Mouse (Mus musculus): Measurements from ENCODE around the gene Glt6d1. TPM values are rescaled to one million over a fixed set of nuclear protein-coding genes. Genes with fewer than 3 reads are reported as not detected.

The Glt6d1 gene
- total RNA-seq, 2 experiments from 2014 or later: not detected

DNA sequence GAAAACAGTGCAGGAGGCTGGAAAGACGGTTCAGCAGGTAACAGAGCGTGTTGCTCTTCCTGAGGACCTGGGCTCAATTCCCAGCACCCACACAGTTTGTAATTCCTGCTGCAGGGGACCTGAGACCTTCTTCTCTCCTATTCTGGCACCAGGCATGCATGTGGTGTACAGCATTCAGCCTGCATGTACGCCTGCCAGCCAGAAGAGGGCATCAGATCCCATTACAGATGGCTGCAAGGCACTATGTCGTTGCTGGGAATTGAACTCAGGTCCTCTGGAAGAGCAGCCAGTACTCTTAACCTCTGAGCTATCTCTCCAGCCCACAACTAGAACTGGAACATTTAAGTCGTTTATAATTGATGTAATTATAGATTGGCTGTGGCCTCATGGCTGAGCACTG, 2.3 kb downstream of the Glt6d1 start:
- intact Hi-C loops (cut with DNase I; ENCODE audit: low total_unique reads): no loop called here
- no peak for DNase-seq

DNA sequence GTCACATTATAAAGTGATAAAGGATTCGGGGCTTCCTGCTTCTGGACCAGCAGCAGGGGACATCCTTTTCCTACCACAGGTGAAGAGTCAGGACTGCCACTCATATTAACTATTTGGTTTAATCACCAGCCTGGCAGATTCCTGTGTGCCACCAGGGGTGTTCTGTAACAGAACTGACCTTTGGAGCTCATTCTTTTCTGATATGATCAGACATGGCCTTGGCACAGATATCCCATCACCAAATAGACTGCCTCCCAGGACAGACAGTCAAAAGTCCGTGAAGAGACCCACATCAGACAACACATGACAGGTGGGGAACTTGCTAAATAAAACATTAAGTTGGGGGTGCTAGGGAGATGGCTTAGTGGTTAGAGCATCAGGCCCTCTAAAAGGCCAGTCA, 3.9 kb downstream of the Glt6d1 start:
- no peak for DNase-seq
- intact Hi-C loops (cut with DNase I; ENCODE audit: low total_unique reads): no loop called here

DNA sequence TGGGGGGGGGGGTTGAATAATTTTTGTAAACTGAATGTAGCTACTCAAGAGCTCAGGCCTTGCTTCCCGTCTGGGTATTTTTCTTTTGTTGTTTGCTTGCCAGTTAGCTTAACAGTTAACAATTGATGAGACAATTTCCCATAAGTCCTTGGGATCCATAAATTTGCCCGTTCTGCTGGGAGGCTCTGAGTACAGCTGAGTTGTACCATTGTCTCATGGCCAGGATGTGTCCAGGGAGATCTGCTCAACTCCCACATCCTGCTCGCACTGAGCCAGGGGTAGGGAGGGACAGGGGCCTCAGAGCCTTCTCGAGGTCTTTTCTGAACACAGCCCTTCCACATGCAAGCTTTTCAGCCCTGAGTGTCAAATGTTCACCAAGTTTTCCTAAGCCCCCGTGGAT, 17.6 kb downstream of the Glt6d1 start:
- no peak for DNase-seq
- intact Hi-C loops (cut with DNase I; ENCODE audit: low total_unique reads): no loop called here

DNA sequence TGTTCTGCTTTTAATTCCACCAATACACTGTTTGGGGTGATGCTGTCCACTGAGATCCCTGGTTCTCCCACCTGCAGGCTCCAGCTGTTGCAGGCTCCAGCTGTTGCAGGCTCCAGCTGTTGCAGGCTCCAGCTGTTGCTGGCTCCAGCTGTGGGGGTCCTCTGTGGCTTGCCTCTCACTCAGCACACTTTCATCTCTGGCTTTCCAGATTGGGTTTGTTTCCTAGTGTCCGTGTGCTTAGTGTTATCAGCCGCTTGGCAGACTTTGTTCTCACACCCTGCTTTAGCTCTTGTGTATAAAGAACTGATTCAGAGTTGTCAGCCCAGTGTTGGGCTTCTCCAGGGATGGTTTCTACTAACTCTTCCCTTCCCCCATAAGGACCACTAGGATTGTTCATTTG, 18.0 kb downstream of the Glt6d1 start:
- intact Hi-C loops (cut with DNase I; ENCODE audit: low total_unique reads): no loop called here
- no peak for DNase-seq

DNA sequence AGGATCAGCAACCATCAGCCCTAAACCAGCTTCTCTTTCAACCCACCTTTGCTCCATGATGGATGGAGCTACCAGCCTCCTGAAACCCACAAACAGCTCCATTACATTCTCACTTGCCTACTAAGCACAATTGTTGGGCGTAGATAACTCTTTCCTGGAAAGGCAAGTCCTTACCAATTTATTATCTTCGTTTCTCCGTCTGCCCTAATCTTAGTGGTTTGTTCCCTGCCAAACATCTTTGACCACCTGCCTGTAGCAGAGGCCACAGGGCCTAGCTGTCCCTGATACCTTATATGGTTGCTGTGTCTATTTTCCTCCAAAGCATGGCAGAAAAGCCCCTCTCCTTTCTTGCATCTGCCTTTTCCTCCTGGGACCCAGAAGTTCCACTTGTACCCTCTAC, 26.6 kb downstream of the Glt6d1 start:
- DNase-seq: no peak
- intact Hi-C loops (cut with DNase I; ENCODE audit: low total_unique reads): no loop called here

DNA sequence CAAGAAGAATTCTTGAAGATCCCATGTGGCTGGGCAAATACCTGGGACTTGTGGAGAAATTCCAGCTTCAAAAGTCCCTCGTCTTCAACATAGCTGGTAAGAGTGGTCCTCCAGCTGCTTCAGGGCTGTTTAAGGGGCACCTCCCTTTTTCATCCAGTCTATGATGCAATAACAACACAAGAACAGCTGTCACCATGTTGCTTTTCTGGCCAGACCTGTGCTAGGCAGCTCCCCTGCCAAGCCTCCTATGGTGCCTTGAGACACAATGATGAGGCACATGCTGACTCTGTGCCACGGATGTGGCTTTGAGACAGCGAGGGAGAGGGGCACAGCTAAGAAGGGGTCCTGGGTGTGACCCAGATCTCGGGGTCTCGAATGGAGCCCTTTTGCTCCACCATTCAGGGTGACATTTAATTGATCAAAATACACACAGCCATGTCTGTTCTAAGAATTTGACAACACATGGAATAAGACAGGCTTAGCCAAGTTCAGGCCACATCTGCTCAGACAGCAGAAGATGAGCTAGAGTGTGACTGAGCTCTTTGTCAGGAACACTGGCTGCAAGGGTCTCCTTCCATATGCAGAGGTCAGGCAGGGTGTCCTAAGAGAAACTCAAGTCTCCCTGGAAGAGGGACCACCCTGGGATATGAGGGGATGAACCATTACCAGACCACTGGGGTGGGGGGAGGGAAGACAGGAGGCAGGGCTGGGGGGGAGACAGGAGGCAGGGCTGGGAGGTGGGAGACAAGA, 29.9 kb downstream of the Glt6d1 start:
- DNase-seq: no peak
- intact Hi-C loops (cut with DNase I; ENCODE audit: low total_unique reads): no loop called here

DNA sequence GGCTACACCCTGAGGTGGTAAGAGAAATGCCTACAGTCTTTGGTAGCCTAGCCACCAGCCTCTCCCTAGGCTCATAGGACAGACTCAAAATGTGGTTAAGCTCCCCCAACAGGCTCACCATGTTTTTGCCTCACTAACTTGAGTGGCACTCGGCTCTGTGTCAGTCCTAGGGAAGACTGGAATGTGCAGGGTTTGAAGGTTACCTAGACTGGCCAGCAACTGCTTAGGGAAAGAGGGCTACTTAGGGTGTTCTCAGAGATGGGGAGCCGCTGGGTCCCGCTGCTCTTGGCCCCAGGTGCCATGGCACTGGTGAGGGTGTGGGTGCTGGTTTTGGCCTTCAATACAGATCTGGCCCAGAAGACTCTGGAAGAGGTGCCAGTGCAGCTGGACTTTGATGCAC, 33.7 kb downstream of the Glt6d1 start, which contains the start of gene Gm13539:
Gm13539 (plus strand) TSS at position 301 of the 400 bp plus-strand sequence.
- no peak for DNase-seq
- intact Hi-C loops (cut with DNase I; ENCODE audit: low total_unique reads): no loop called here

DNA sequence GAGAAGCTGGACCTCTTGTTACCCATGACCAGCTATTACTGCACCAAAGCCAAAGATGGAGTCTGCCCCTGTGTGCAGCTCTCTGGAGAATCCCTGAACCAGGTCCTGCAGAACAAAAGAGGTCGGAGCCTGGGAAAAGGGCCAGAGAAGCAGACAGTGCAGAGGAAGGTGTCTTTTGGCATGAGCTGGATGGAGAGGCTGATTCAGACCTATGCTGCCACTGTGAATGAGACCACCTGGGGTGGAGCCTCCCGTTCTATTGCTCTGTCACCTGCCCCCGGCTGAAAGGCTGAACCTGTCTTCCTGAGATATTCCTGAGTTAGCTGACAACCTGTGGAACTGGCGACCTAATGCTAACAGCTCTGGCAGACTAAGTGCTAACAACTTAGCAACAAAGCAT, 34.7 kb downstream of the Glt6d1 start:
- intact Hi-C loops (cut with DNase I; ENCODE audit: low total_unique reads): no loop called here
- no peak for DNase-seq

DNA sequence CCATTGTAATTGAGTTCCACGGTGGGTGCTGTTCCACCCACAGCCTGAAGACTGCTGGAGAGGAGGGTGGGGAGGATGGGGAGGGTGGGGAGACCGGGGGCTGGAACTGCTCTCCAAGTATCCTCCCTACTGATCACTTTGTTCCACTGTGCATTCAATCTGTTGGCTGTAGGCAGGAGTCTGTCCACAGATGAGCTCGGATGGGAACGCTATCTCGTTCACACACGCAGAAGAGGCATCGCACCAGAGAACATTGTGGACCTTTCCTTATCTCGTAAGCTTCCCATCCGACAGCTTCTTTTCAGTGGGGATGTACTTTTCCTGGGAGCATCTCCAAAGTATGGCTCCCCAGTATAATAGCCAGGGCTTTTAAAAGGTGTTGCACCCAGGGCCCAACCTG, 36.6 kb downstream of the Glt6d1 start:
- intact Hi-C loops (cut with DNase I; ENCODE audit: low total_unique reads): no loop called here
- no peak for DNase-seq

DNA sequence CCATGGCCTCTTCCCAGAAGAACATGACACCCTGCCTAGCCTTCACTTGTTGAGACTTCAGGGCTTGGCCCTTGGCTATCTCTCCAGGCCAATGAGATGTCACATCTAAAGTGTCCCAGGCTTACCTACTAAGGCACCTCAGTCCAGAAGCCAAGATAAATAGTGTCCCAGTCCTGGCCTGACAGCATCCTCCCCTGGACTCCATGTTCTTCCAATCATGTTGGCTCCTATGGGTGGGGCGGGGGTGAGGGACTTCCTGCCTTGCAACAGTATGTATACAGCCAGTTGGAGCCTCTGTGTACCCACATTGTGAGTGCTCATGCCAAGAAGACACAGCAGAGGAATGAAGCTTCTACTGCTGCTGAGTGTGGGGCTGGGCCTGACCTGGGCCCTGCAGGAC, 38.9 kb downstream of the Glt6d1 start, which contains the start of gene Lcn11:
Lcn11 (plus strand) TSS at position 301 of the 400 bp plus-strand sequence.
- no peak for DNase-seq
- intact Hi-C loops (cut with DNase I; ENCODE audit: low total_unique reads): no loop called here

DNA sequence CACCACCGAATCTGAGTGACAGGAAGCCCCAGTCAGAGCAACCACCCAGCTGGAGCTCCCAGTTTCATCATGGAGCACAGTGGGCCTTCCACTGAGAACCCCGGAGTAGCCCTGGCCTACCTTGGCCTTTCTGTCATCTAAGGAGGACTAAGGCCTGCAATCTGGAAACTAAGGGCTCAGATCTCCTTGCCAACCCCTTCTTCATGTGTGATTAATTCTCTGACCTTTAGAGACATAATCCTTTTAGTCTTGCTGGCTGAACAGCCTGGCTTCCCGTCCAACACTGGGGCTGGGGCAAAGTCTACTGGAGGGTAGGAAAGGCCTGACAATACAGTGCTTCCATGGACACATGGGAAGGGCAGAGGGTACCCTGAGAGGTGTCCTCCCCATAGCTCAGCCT, 39.7 kb downstream of the Glt6d1 start:
- DNase-seq: no peak
- intact Hi-C loops (cut with DNase I; ENCODE audit: low total_unique reads): no loop called here

DNA sequence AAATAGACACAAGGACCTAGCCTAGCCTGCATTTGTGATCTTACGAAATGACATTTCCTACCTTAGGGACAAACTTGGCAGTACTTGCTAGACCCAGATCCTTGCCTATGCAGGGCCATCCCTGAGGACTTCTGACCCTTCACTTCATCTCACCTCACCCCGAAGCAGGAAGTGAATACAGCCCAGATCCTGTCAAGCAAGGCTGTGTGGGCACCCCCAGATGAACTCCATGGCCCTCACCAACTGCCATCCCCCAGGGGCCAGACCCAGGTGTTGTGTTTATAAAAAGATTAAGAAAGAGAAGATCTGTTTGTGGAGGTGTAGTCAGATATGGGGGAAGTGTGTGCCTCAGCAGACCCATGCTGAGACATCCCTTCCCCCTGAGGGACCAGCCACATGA, 41.0 kb downstream of the Glt6d1 start:
- no peak for DNase-seq
- intact Hi-C loops (cut with DNase I; ENCODE audit: low total_unique reads): no loop called here

DNA sequence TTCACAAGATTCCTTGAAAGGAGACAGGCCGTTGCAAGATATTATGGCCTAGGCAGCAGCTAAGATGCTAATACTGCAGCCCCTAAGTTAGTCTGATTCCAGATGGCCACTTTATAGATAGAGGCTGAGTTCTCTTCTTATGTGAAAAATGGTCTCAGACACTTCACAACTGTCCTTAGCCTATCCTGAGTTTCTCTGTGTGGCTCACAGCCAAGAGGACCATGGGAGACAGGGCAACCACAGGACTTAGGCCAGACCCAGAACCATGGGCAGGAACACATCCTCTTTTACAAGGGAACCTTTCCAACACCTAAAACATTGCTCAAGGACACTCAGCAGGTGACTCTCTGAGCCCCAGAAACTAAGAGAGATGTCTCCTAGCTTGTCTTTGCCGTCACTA, 42.1 kb downstream of the Glt6d1 start:
- no peak for DNase-seq
- intact Hi-C loops (cut with DNase I; ENCODE audit: low total_unique reads): no loop called here

DNA sequence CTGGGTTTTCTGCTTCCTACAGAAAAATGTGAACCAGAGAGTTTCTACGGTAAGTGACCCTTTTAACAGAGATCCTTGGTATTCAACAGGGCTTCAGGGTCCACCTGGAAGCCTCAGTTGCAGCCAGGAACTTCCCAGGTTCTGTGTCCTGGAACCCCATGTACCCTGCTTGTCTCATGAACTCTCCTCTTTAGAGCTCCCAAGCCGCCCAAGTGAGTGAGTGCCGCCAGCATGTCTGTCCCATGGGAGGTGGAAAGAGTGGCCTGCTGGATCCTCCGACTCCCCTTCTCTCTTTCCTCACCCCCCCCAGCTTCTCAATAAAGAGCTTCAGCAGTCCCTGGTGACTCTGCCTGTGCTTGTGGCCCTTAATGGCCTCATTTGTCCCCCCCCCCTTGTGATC, 47.9 kb downstream of the Glt6d1 start:
- intact Hi-C loops (cut with DNase I; ENCODE audit: low total_unique reads): no loop called here
- no peak for DNase-seq

DNA sequence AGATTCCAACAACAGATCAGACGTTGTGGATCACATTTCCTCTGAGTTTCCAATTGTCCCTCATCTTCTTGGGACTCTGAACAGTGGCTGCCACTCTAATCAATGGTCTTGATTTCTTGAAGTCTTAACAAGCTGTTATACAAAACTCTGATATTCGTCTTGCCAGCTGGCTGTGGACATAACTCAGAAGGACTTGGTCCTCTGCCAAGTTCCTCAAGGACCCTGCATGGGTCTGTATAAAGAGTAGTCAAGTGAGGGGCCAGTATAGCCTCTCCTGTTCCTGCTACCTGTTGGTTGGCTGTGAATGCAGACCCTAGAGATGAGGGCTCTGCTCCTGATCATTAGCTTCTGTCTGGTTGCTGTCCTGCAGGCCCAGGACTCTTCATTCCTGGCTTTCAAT, 50.4 kb downstream of the Glt6d1 start, which contains the start of gene Lcn3:
Lcn3 (plus strand) TSS at position 301 of the 400 bp plus-strand sequence.
- no peak for DNase-seq
- intact Hi-C loops (cut with DNase I; ENCODE audit: low total_unique reads): no loop called here

DNA sequence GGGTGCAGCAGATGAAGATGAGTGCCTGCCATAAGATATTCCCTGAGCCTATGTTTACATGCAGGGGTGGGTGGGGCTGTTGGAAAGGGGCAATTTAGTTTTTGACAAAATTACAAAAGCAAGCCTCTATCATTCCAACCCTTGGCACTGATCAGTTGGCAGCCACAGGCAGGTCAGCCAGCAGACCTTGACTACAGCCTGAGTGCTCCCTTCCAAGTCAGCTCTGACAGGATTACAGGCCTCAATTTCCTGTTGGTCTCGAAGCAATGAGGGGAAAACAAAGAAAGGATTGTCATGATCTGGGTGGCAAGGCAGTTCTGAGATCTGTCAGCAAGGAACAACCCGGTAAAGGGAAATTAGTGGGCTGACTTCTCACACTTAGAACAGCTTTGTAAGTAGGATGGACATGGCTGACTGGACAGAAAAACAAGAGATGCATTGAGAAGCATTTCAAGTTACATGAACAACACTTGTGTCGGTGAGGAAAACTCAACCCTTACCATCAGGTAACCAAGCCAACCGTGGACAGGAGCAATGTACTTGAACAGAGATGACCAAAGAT, 57.5 kb downstream of the Glt6d1 start:
- no peak for DNase-seq

DNA sequence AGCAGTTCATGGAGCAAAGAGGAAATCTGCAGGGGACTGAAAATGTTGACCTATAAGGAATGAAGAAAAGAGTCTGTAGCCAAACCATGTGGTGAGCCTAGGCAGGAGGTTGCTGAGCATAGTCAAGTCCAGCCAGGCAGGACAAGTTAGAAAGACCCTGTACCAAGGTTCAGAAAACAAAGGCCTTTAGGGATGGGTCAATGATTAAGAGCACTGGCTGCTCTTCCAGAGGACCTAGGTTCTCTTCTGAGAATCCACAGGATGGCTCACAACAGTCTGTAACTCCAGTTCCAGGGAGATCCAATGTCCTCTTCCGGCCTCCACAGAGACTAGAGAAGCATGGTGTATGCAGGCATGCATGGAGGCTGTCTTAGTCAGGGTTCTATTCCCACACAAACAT, 61.4 kb downstream of the Glt6d1 start:
- DNase-seq: no peak
- intact Hi-C loops (cut with DNase I; ENCODE audit: low total_unique reads): no loop called here

More for the DNA sequence above, 57.5 kb downstream of the Glt6d1 start:
- intact Hi-C loops (cut with DNase I; ENCODE audit: low total_unique reads): no loop called here
